10 mouse cellular contexts compared by ENCODE assay signal in the genomic region with DNA sequence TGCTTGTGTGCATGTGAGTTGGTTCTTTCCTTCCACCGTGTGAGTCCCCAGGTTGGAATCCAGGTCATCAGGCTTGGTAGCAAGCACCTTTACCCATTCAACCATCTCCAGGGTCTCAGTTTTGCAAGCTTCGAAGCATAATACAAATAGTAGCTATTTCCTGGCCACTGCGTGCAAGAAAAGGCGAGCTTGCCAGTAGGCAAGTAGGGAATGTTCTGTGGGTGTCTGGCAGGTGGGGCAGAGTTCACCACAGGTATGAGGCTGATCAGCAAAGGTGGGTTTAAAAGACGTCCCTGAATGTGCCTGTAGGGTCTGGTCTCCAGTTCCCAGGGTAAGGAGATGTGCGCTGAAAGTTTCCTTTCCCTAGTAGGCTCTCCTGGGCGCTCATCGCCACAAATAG. TPM values are rescaled to one million over a fixed set of nuclear protein-coding genes. Genes with fewer than 3 reads are reported as not detected.
DNase-seq lines count a peak whose midpoint lies in the region; ATAC-seq and TF ChIP-seq lines count a peak whose summit lies in the region.
"Had no signal": no experiment of that assay in that cellular context is flagged by ENCODE, and none has a peak within 500 bp of the region (broad histone marks: within the 10 kb centered on the region; RNA-seq: fewer than 3 reads in every experiment).

No protein-coding gene starts in this region.

- ATAC-seq in heart, embryonic 11.5 days (replicated peaks; ENCODE audit: insufficient number of reproducible peaks, low FRiP score, low TSS enrichment) = no peak
- no peak for ATAC-seq in midbrain, embryonic 16.5 days
- ATAC-seq: CD4-positive, CD25-positive, alpha-beta regulatory T cell, adult 4 months had no signal

- no peak overlapping the region for H3K9ac ChIP-seq in heart, embryonic 11.5 days (ENCODE audit: low read depth, low read length)
- H3K9ac ChIP-seq in liver, adult 2 months (ENCODE audit: low read depth, low read length) = peak overlapping the region; percentile 87
- no peak overlapping the region for H3K9ac ChIP-seq in midbrain, embryonic 16.5 days (ENCODE audit: low read depth, low read length)

- peak overlapping the region; percentile 72 for H3K4me3 ChIP-seq in heart, embryonic 11.5 days (ENCODE audit: low read depth, low read length)
- H3K4me3 ChIP-seq in liver, adult 2 months (ENCODE audit: insufficient read depth, low read depth, low read length) = peak overlapping the region; percentile 60
- no peak overlapping the region for H3K4me3 ChIP-seq in midbrain, embryonic 16.5 days (ENCODE audit: low read depth, low read length)

- H3K79me2 ChIP-seq in liver, adult 2 months (ENCODE audit: control insufficient read depth, insufficient read depth, low read length) = peaks cover 16% of the 10 kb centered on the region; the same call in 1 of the 2 replicates

- no peaks in the 10 kb centered on the region for H3K36me3 ChIP-seq in heart, embryonic 11.5 days (ENCODE audit: control insufficient read depth, insufficient read depth, low read length)
- peaks cover under 1% of the 10 kb centered on the region; the same call in 1 of the 2 replicates for H3K36me3 ChIP-seq in liver, adult 2 months (ENCODE audit: control insufficient read depth, insufficient read depth, low read length)
- no peaks in the 10 kb centered on the region for H3K36me3 ChIP-seq in midbrain, embryonic 16.5 days (ENCODE audit: control insufficient read depth, insufficient read depth, low read length)

- TF ChIP-seq CTCF in liver, adult 2 months (IDR thresholded peaks at IDR 0.05; ENCODE audit: low read depth, low read length) = no peak

- TF ChIP-seq POLR2A in liver, adult 2 months (IDR thresholded peaks at IDR 0.05; ENCODE audit: extremely low read depth, insufficient read depth, low read length) = 0 out of 2 replicates have a peak, but pooled peaks have one; percentile 2

- no peak overlapping the region for H3K27ac ChIP-seq in heart, embryonic 11.5 days (ENCODE audit: low read depth, low read length)
- H3K27ac ChIP-seq in liver, adult 2 months (replicated peaks; ENCODE audit: insufficient read depth, low read depth, low read length) = peak overlapping the region; percentile 97
- H3K27ac ChIP-seq in midbrain, embryonic 16.5 days (ENCODE audit: low read length) = no peak overlapping the region

- 38% methylated on average over 8 of the region's 8 CpGs for WGBS in heart, embryonic 11.5 days (ENCODE audit: insufficient replicate concordance)
- 11% methylated on average over 8 of the region's 8 CpGs for WGBS in liver, adult 2 months
- WGBS in midbrain, embryonic 16.5 days = 40% methylated on average over 8 of the region's 8 CpGs

- H3K27me3 ChIP-seq in heart, embryonic 11.5 days (ENCODE audit: control insufficient read depth, insufficient read depth, low read length) = peaks cover 60% of the 10 kb centered on the region
- H3K27me3 ChIP-seq in liver, adult 2 months (ENCODE audit: control insufficient read depth, insufficient read depth, low read length) = no peaks in the 10 kb centered on the region
- peaks cover 54% of the 10 kb centered on the region for H3K27me3 ChIP-seq in midbrain, embryonic 16.5 days (ENCODE audit: control insufficient read depth, insufficient read depth, low read depth, low read length)

- no peak for DNase-seq in heart, adult 9 months (ENCODE audit: low spot score in 2 of 2)
- peak; percentile 66 for DNase-seq in liver, adult 2 months (ENCODE audit: extremely low read depth, low read depth, low spot score)
- no peak for DNase-seq in liver
- DNase-seq in induced T-regulatory cell, adult 2 months (ENCODE audit: low read depth) = peak; percentile 5
- DNase-seq in right cerebral cortex, postnatal 14 days = no peak
- DNase-seq in frontal cortex, postnatal 10 days (ENCODE audit: low spot score in 2 of 2) = no peak

- no peaks in the 10 kb centered on the region for H3K4me1 ChIP-seq in heart, embryonic 11.5 days (ENCODE audit: control insufficient read depth, insufficient read depth, low read length)
- peaks cover 13% of the 10 kb centered on the region for H3K4me1 ChIP-seq in liver, adult 2 months (ENCODE audit: control insufficient read depth, insufficient read depth, low read length)
- peaks cover 4% of the 10 kb centered on the region; the same call in 1 of the 2 replicates for H3K4me1 ChIP-seq in midbrain, embryonic 16.5 days (ENCODE audit: control insufficient read depth, insufficient read depth, low read length)

- no peaks in the 10 kb centered on the region for H3K9me3 ChIP-seq in heart, embryonic 11.5 days (replicated peaks; ENCODE audit: control insufficient read depth, low read length)
- no peaks in the 10 kb centered on the region for H3K9me3 ChIP-seq in midbrain, embryonic 16.5 days (replicated peaks; ENCODE audit: control insufficient read depth, low read length, poor library complexity, severe bottlenecking)

- H3K4me2 ChIP-seq in heart, embryonic 11.5 days = peak overlapping the region; percentile 82
- peak overlapping the region; percentile 65; the same call in 1 of the 2 replicates for H3K4me2 ChIP-seq in midbrain, embryonic 16.5 days (ENCODE audit: low read length)

RNA-seq across cellular contexts. Expression of a gene that starts 0.6 kb away (rescaled TPM):
- 1.7 and 2.8 TPM in 2 replicates for polyA plus RNA-seq in heart, embryonic 11.5 days (2014; fragmentation: Nextera tagmentation; extraction: Ambion mirVana)
- total RNA-seq in liver, adult 2 months (2014; rRNA removed) = 184 and 206 TPM in 2 replicates
- 36.2 and 39.8 TPM in 2 replicates for polyA plus RNA-seq in liver, adult 2 months (2012; rRNA removed)
- polyA plus RNA-seq in midbrain, embryonic 16.5 days (2015; fragmentation: Nextera tagmentation; extraction: Ambion mirVana) = 1.5 and 1.9 TPM in 2 replicates
- total RNA-seq: hematopoietic stem cell, adult 5-6 weeks had no signal

Comparison
In these comparisons a context has a peak if more than half of its experiments do, and no peak if none do; other contexts are left out.
1. DNase-seq: peak in liver, adult 2 months (single experiment) and induced T-regulatory cell, adult 2 months (single experiment); none in heart, adult 9 months (0 of 2), liver (single experiment), right cerebral cortex, postnatal 14 days (single experiment) and frontal cortex, postnatal 10 days (0 of 2).